Mouse (Mus musculus) midbrain, postnatal 0 days (tissue): ENCODE measurements at regions not wholly inside any gene's neighbourhood (a gene's known extent, or its start where the extent isn't known, plus 50 kb on each side); places are given as distances from the start of the nearest gene placed in this dataset.

Experiments
- ATAC-seq: fragments of 200-750 bp; cut with Nextera tagmentation; 2 replicates; pipeline ENCODE4 v1.8.0; 2017; ENCODE audit warnings: moderate number of reproducible peaks, mild to moderate bottlenecking, moderate TSS enrichment, moderate library complexity; ENCODE audit not compliant: low FRiP score
- DNase-seq: peaks from one replicate; pipeline ENCODE4 v3.0.0-alpha.2; 2015; ENCODE audit warnings: low spot score
- H3K27ac ChIP-seq: fragments of 300-500 bp; sonication (generic); 2 replicates; pipeline ENCODE4 v1.5.1; 2014; ENCODE audit warnings: low read depth, mild to moderate bottlenecking, low read length, mixed read lengths
- H3K27me3 ChIP-seq: fragments of 300-500 bp; sonication (generic); 2 replicates; pipeline ENCODE4 v1.6.1; 2014; ENCODE audit warnings: low read length, control low read depth, mixed read lengths; ENCODE audit not compliant: insufficient read depth
- H3K36me3 ChIP-seq: fragments of 300-500 bp; sonication (generic); 2 replicates; pipeline ENCODE4 v1.6.1; 2014; ENCODE audit warnings: low read length, control low read depth, mixed read lengths; ENCODE audit not compliant: insufficient read depth
- H3K4me1 ChIP-seq: fragments of 300-500 bp; sonication (generic); 2 replicates; pipeline ENCODE4 v1.6.1; 2014; ENCODE audit warnings: mild to moderate bottlenecking, control low read depth, antibody characterized with exemption, low read length, mixed read lengths; ENCODE audit not compliant: insufficient read depth
- H3K4me2 ChIP-seq: fragments of 300-500 bp; sonication (generic); 2 replicates; pipeline ENCODE4 v1.6.1; 2014; ENCODE audit warnings: low read depth, mild to moderate bottlenecking, low read length, mixed read lengths; ENCODE audit not compliant: poor library complexity, severe bottlenecking
- H3K4me3 ChIP-seq: fragments of 300-500 bp; sonication (generic); 2 replicates; pipeline ENCODE4 v1.5.1; 2014; ENCODE audit warnings: low read depth, mild to moderate bottlenecking, low read length, moderate library complexity
- H3K9ac ChIP-seq: fragments of 300-500 bp; sonication (generic); replicated peaks from 2 replicates; pipeline ENCODE4 v1.6.1; 2014; ENCODE audit warnings: mild to moderate bottlenecking, low read length, moderate library complexity, mixed read lengths; ENCODE audit not compliant: poor library complexity, severe bottlenecking
- H3K9me3 ChIP-seq: fragments of 300-500 bp; sonication (generic); 2 replicates; pipeline ENCODE4 v1.6.1; 2016; ENCODE audit warnings: low read length, control low read depth
- CTCF ChIP-seq: IDR thresholded peaks from 2 replicates; pipeline ENCODE4 v1.5.1; 2016; ENCODE audit warnings: antibody characterized with exemption, mild to moderate bottlenecking
- WGBS: fragments of 180-500 bp; shearing (Covaris S2); extraction: QIAGEN DNeasy Blood & Tissue Kit; methylation state at CpG from one replicate; pipeline ENCODE4 v1.1.7; 2014; 5-methylcytosine and 5-hydroxymethylcytosine counted together

DNA sequence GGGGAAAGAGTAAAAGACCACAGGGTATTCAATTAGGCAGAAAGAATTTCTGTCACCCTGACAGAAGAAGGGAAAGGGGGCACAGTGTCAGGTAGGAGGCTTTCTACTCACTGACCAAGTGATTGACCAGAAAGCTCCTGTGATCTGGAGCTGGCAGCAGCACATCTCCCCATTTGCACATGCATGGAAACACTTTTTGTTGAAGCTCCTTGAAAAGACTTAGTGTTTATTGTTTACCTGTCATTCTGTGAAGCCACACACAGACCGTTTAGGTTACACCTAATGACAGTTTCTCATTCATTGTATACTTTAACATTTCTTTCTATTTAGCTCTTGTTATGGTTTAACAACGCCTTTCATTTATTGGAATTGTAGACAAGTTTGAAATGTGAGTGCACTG, 458.9 kb downstream of the Tmem161b start:
- TF ChIP-seq CTCF: no peak
- Histone ChIP-seq H3K4me3 (no peak overlapping the region), H3K4me2 (no peak overlapping the region), H3K9me3 (no peaks in the 10 kb centered on the region), H3K4me1 (no peaks in the 10 kb centered on the region), H3K9ac (no peak overlapping the region), H3K27me3 (no peaks in the 10 kb centered on the region), H3K36me3 (no peaks in the 10 kb centered on the region), H3K27ac (no peak overlapping the region)
- WGBS: 34% methylated on average over 2 of the region's 2 CpGs
- ATAC-seq (no peak), DNase-seq (no peak)

DNA sequence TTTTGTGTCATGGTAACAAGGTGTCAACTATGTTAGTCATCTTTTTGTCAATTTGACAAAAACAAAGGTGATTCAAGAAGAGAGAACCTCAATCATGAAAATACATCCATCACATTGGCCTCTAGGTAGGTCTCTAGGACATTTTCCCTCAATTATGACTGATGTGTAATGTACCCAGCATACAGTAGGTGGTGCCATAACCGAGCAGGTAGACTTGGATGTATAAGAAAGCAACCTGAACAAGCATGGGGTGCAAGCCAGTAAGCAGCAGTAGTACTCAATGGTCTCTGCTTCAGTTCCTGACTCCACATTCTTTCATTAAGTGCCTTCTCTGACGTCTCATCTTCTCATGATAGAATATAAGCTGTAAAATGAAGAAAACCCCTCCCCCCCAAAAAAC, 463.8 kb downstream of the Tmem161b start:
- Histone ChIP-seq H3K4me3 (no peak overlapping the region), H3K27ac (no peak overlapping the region), H3K4me2 (no peak overlapping the region), H3K27me3 (no peaks in the 10 kb centered on the region), H3K36me3 (no peaks in the 10 kb centered on the region), H3K9ac (no peak overlapping the region), H3K4me1 (no peaks in the 10 kb centered on the region), H3K9me3 (no peaks in the 10 kb centered on the region)
- ATAC-seq (no peak), DNase-seq (no peak)
- 0 out of 2 replicates have a peak, but pooled peaks have one; percentile 21 for TF ChIP-seq CTCF
- 55% methylated on average over 2 of the region's 2 CpGs for WGBS

DNA sequence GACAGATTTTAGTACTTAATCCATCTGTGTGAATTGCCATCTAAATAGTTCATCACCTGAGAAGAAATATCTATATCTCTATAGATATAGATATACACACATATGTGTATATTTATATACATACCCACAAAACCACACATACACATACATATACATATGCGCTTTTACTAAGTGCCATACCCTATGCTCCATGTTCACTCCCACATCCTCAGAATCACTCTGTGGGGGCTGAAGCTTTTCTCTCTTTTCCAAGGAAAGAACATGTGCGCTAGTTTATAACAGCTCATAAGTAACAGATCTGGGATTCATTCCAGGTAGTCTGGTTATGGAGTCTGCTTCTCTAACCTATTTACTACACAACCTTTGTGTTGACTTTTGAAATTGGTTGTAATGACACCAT, 471.4 kb downstream of the Tmem161b start:
- no peak overlapping the region for H3K27ac ChIP-seq
- H3K4me2 ChIP-seq: no peak overlapping the region
- H3K36me3 ChIP-seq: no peaks in the 10 kb centered on the region
- WGBS: 85% methylated on average over 2 of the region's 2 CpGs
- no peak overlapping the region for H3K9ac ChIP-seq
- H3K9me3 ChIP-seq: no peaks in the 10 kb centered on the region
- H3K4me3 ChIP-seq: no peak overlapping the region
- TF ChIP-seq CTCF: no peak
- ATAC-seq (no peak), DNase-seq (no peak)
- no peaks in the 10 kb centered on the region for H3K27me3 ChIP-seq
- H3K4me1 ChIP-seq: no peaks in the 10 kb centered on the region

DNA sequence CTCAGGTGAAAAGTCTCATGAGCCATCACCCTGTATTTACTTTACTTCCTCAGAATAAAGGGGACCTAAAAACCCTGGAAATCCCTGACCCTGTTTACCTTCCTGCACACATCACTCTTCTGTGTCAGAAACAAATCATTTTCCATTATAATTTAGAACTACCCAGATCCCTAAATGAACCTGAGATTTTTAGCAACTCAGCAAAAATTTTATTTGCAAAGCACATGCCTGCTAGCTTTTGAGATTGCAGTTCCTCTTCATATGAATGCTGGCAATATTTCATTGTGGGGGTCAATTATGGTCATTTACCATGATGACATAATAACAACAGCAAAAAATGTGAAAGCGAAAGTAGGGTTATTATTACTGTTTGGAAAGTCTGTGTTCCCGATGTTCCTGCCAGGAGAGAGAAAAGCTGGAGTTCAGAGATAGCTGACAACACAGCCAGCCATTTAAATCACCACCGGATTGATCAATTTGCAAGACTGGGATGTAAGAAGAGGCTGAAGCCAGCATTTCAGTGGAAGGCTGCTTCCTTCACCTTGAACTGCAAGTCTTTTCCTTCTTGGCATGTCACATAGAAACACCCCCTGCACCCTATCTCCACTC, 476.5 kb downstream of the Tmem161b start:
- no peak overlapping the region for H3K4me3 ChIP-seq
- no peak for TF ChIP-seq CTCF
- WGBS: 67% methylated on average over 3 of the region's 3 CpGs
- no peaks in the 10 kb centered on the region for H3K36me3 ChIP-seq
- H3K4me1 ChIP-seq: no peaks in the 10 kb centered on the region
- no peaks in the 10 kb centered on the region for H3K9me3 ChIP-seq
- no peak overlapping the region for H3K9ac ChIP-seq
- no peak for ATAC-seq
- no peaks in the 10 kb centered on the region for H3K27me3 ChIP-seq
- no peak overlapping the region for H3K4me2 ChIP-seq
- no peak overlapping the region for H3K27ac ChIP-seq
- no peak for DNase-seq

DNA sequence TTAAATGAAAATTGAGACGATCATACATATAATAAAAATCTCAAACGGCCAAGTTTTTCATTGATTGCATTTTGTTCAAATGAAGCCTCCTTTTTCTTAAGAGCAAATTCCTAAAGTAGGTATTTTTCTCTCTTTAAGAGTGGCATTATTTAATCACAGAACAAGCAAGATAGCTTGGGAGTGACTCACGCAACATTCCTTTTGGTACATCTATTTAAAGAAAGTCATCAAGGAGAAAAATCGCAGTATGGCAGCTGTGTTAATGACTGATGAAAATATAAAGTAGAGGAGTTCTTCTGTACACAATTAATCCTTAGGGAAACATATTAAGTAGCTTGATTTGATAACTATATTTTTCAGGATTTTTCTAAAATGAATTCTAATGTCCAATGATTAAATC, 448.0 kb upstream of the Ccnh start:
- no peak for TF ChIP-seq CTCF
- Histone ChIP-seq H3K9ac (no peak overlapping the region), H3K4me3 (no peak overlapping the region), H3K27ac (no peak overlapping the region), H3K4me2 (no peak overlapping the region), H3K36me3 (no peaks in the 10 kb centered on the region), H3K4me1 (no peaks in the 10 kb centered on the region), H3K9me3 (no peaks in the 10 kb centered on the region), H3K27me3 (no peaks in the 10 kb centered on the region)
- ATAC-seq (no peak), DNase-seq (no peak)
- 87% methylated on average over 4 of the region's 4 CpGs for WGBS

DNA sequence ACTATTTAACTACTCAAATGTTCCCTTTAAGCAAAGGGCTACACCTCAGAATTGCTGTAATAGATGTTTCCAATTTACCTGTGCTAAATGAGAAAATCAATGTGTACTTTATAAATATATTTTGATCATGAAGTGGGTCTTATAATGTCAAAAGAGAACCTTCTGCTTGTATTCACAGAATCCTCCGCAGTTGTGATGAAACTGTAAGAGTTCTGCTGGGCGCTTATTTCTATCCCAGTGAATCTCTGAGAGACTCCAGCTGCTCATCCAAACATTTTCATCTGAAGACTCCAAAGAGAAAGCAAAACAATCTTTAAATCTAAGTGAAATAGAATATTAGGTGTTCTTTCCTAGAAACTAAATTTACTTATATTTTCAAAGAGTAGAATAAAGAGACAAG, 440.9 kb upstream of the Ccnh start:
- Histone ChIP-seq H3K9ac (no peak overlapping the region), H3K4me2 (no peak overlapping the region), H3K27ac (no peak overlapping the region), H3K4me3 (no peak overlapping the region), H3K9me3 (no peaks in the 10 kb centered on the region), H3K27me3 (no peaks in the 10 kb centered on the region), H3K36me3 (no peaks in the 10 kb centered on the region), H3K4me1 (no peaks in the 10 kb centered on the region)
- no peak for ATAC-seq
- no peak for TF ChIP-seq CTCF
- DNase-seq: no peak
- 96% methylated on average over 2 of the region's 2 CpGs for WGBS
